Mouse (Mus musculus): ENCODE results near the gene Car5a. TPM values are rescaled to one million over a fixed set of nuclear protein-coding genes. Genes with fewer than 3 reads are reported as not detected.

Car5a gene
- total RNA-seq, 1 experiment from 2014 or later: not detected

DNA sequence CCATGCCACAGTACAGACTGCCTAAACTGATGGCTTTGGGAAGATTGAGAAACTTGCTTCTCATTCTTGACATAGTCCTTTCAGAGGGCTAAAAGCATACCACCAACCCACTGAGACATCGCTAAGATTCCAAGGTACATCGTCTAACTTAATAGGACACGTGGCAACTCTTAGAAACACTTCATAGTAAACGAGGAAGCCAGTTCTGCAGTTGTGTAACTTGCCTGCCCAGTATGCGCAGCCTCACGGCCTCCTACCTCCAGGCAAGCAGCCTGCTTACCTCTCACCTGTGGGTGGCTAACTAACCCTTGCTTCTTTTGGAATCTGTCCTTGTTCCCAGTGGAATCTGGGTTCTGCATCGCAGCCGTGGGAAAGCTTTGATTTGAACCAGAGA, 35.6 kb downstream of the Car5a start:
- no peak for ATAC-seq (replicated peaks; ENCODE audit: low read depth, poor library complexity, severe bottlenecking)

- no peak for ATAC-seq (replicated peaks; ENCODE audit: low read depth, poor library complexity, severe bottlenecking)
These were observed 36.1 kb downstream of the Car5a start for GRCm38 (mm10) chr8:121908378-121909147.

GRCm38 (mm10) chr8:121907587-121908248, 37.0 kb downstream of the Car5a start, which contains the start of gene Slc7a5:
Slc7a5 (minus strand) TSS chr8:121907694.
- ATAC-seq (replicated peaks; ENCODE audit: low read depth, poor library complexity, severe bottlenecking): peak; percentile 70

GRCm38 (mm10) chr8:121906542-121907512, 37.9 kb downstream of the Car5a start:
- peak; percentile 39 for ATAC-seq (replicated peaks; ENCODE audit: low read depth, poor library complexity, severe bottlenecking)

DNA sequence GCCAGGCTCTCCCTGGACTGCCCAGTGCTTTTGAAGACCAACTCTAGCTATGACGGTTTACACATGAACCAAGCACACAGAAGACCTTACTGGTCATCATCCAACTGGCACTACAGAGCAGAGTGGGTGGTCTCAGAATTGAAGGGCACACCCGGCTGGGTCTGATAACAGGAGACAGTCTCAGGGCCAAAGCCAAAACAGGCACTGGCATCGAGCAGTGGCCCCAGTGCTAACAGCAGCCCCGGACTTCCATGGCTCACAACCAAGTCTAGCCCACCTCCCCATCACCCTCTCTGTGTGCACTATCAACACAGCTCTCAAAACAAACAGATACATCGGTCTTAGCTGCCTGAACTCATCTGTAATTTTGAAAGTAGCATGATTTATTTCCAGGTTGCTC, 38.8 kb downstream of the Car5a start:
- ATAC-seq (replicated peaks; ENCODE audit: low read depth, poor library complexity, severe bottlenecking): no peak

GRCm38 (mm10) chr8:121905420-121905819, 39.3 kb downstream of the Car5a start:
- no peak for ATAC-seq (replicated peaks; ENCODE audit: low read depth, poor library complexity, severe bottlenecking)

DNA sequence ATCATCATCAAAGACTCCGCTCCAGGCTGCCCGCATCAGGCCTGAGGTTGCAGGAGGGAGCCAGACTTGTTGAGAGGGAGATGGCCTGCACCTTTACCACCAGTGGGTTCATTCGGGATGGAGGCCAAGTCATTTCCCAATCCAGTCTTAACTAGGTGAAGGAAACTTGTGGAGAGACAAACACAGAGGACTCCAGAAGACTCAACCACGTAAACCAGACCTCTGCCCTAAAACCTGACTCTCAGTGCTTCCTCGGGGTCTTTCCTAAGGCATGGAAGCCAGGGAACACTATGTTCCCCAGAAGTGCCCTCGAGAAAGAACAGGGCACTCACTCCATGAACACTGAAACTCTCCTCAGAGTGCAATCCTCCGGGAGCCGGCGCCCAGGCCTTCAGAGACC, 39.7 kb downstream of the Car5a start:
- ATAC-seq (replicated peaks; ENCODE audit: low read depth, poor library complexity, severe bottlenecking): no peak

DNA sequence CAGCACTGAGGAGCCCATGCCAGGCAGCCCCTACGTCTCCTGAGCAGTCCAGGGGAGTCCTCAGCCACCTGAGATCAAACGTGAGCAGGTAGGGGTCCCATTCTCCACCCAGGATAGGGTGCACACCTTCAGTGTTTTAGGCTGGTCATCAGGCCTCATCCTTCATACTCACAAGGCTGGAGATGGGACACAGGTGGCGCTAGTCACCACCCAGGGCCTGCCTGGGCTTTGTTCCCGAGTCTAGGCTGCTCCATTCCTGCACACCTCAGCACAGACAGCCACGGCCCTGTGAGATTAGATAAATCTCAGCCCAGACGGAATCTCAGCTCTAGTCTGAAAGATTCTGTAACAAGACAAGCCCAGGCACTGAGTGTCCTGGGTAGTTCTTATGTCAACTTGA, 40.7 kb downstream of the Car5a start:
- ATAC-seq (replicated peaks; ENCODE audit: low read depth, poor library complexity, severe bottlenecking): no peak

DNA sequence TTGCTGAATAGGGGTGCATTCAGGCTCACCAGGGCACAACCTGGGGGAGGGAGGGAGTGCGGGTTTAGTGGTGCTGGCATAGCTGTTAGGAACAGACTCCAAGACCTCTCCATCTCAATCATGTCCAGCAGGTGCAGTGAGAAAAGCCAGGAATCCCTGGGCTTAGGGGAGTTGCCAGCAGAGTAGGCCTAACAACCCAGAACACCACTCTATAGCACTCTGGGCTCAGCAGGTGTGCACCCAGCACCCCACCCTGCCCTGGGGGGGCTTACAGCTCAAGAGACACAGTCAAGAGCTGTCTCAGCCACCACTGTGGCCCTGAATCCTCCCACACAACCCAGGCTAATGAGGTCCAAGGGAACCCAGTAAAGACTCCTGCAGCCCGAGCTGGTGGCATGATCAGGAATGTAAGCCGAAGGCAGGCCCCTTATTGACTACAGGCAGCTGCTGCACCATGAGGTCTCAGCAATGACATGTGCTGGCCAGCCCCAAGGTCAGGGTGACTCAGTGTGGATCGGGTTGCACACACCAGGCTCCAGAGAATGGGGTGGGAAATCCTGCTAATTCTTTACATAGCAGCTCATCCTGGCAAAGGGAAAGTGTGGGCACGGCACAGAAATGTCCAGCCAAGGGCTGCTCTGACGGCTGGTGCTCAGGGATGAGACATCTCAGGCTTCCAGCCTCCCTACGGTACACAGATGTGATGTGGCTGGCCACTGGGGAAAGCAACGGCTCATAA, 43.0 kb downstream of the Car5a start:
- ATAC-seq (replicated peaks; ENCODE audit: low read depth, poor library complexity, severe bottlenecking): no peak

DNA sequence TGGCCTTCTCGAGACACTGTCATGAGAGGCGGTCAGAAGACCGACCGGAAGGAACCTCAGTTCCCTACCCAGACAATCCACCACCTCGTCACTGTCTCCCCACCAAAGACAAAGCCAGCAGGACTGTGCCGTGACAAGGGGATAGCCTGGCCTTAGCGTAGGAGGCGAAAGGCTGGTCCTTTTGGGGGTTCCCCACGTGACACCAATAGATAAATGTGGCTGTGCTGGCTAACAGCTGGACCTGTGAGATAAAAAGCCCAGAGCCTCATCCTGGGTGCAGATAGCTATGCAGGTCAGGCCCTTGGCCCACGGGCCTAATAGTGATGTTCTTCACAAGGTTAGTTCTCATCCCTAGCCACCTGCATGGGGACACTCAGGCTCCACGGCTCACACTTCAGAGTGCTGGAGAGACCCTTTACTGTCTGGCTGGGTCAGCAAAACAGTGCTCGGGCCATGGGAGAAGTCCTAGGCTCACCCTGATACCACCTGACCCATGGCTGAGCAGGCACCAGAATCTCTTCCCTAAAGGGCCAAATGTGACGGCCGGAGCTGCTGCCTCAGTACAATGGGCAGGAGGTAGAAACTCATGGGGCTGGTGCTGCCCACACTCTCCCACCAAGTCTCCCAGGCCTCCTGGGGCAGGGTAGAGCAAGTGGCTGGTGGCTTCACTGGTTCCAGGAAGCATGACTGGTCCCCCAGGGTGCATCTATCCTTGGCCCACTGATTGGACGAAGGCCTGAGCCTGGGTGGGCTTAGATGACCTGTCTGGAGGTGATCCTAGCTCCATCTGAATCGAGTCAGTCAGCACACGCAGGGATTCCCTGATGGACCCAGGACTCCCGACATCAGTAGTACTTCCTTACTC, 45.3 kb downstream of the Car5a start:
- 0 out of 2 replicates have a peak, but pooled peaks have one; percentile 15 for ATAC-seq (replicated peaks; ENCODE audit: low read depth, poor library complexity, severe bottlenecking)

- peak; percentile 94 for ATAC-seq (replicated peaks; ENCODE audit: low read depth, poor library complexity, severe bottlenecking)
These were observed 46.2 kb downstream of the Car5a start for GRCm38 (mm10) chr8:121898401-121898931.

GRCm38 (mm10) chr8:121897871-121898381, 46.8 kb downstream of the Car5a start:
- peak; percentile 22 for ATAC-seq (replicated peaks; ENCODE audit: low read depth, poor library complexity, severe bottlenecking)

DNA sequence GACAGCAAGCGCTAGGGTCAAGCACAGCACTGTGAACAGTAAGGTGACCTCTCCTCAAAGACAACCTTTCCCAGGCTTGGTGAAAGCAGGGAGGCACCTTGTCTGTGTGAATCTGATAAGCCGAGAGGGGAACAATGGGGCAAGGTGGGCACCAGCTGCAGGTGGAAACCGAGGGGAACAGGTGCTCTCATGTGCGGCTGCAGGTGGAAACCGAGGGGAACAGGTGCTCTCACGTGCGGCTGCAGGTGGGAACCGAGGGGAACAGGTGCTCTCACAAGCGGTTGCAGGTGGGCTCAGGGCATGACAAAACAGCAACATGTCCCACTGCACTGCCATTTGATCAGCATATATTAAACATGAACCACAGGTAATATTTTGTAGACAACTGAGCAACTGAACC, 47.5 kb downstream of the Car5a start:
- ATAC-seq (replicated peaks; ENCODE audit: low read depth, poor library complexity, severe bottlenecking): no peak

GRCm38 (mm10) chr8:121896476-121897145, 48.1 kb downstream of the Car5a start:
- no peak for ATAC-seq (replicated peaks; ENCODE audit: low read depth, poor library complexity, severe bottlenecking)

DNA sequence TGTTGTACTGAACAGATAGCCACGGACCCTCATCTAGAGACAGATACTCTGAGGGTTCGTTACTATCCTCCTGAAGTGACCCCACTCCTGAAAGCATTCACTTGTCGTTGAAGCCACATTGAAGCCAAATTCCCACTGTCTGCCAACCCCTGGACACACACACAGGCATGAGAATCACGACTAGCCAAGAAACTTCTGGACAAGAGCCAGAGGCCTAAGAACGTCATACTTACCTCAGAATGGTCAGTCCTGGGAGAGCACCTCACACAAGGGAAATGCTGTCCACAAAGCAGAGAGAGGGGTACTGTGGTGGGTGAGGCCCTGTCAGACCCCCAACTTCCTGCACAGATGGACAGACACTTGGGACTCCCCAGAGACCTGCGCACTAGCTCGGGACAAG, 48.8 kb downstream of the Car5a start:
- no peak for ATAC-seq (replicated peaks; ENCODE audit: low read depth, poor library complexity, severe bottlenecking)

DNA sequence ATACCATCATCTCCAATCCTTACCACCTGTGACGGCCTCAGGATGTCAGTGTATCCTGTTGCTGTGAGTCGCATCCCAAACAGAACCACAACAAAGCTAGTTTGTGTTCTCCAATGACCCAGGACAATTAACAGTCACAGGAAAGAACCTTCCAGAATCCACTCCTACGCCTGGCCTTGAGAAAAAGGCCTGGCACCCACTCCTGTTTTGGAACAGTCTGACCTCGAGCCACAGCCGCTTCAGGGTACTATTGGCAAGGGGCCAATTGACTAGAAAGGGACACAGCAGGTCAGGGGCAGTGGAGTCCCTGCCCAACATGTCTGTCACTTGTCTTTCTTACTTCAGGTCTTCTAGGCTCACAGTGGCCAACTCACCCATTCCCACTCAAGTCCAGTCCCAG, 51.8 kb downstream of the Car5a start:
- no peak for ATAC-seq (replicated peaks; ENCODE audit: low read depth, poor library complexity, severe bottlenecking)

- no peak for ATAC-seq (replicated peaks; ENCODE audit: low read depth, poor library complexity, severe bottlenecking)
These were observed 54.6 kb downstream of the Car5a start for GRCm38 (mm10) chr8:121889810-121890785.
